Mouse (Mus musculus) urinary bladder, postnatal 25 days (tissue): ENCODE data around the gene Vmn1r72.
"Not testable (repeated sequence)": the region's sequence is repeated elsewhere in the genome, so short reads cannot be mapped to it uniquely, and the experiment has no call there.

Source experiments
- DNase-seq: peaks from one replicate; pipeline ENCODE4 v3.0.0; 2022; ENCODE audit warnings: low spot score

The Vmn1r72 gene

DNA sequence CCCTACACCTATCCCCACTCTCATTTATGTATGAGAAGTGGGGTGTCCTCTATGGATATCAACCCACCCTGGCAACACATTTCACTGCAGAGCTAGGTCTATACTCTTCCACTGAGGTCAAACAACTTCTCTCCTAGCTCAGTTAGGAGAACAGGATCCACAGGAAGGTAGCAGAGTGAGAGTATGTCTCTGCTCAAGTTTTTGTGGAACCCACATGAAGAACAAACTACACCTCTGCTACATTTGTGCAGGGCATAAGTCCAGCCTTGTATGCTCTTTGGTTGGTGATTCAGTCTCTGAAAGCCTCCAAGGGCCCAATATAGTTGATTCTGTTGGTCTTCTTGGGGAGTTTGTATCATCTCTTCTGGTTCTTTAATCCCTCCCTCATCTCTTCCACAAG lies at the start of gene Vmn1r72:
Vmn1r72 (minus strand) TSS at position 101 of the 400 bp plus-strand sequence.
- DNase-seq = not testable (repeated sequence)

DNA sequence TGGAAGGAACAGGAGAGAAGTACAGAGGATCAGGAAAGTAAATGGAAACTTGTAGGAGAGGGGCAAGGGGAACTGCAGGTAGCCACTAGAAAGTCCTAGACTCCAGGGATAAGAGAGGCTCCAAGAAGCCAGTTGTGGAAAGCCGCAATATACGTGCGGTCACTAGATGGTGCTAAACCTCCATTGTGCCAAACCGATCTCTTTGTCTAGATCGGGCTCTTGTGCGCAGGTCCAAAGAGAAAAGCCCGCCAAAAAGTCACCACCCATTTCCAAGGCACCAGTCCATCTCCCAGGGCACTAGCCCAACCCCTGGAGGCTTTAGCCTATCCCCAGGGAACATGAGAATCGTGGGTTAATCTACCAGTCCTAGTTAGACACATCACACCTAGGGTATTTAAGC lies 62.9 kb downstream of the Vmn1r72 start:
- not testable (repeated sequence) for DNase-seq
